Mouse (Mus musculus) ES-CJ7 (cell line): ENCODE measurements around the gene Slc2a8.
A peak's percentile ranks its signal among the peaks of the same experiment; 100 is the strongest.

Experiments used
- DNase-seq: peaks from one replicate; pipeline ENCODE4 v3.0.0; 2011; ENCODE audit warnings: low read depth, low spot score

Gene Slc2a8

GRCm38 (mm10) chr2:32931730-32932129, 50.2 kb downstream of the Slc2a8 start:
- peak; percentile 63 for DNase-seq

- no peak for DNase-seq
Observed at GRCm38 (mm10) chr2:32928947-32929829, 52.7 kb downstream of the Slc2a8 start.

- peak; percentile 89 for DNase-seq
Observed at GRCm38 (mm10) chr2:32928235-32928946, 53.5 kb downstream of the Slc2a8 start.

- DNase-seq: no peak
Observed at GRCm38 (mm10) chr2:32927624-32928234, 54.2 kb downstream of the Slc2a8 start.

- no peak for DNase-seq
Observed at GRCm38 (mm10) chr2:32926330-32927075, 55.4 kb downstream of the Slc2a8 start.

GRCm38 (mm10) chr2:32924306-32924844, 57.5 kb downstream of the Slc2a8 start:
- DNase-seq: peak; percentile 68

- DNase-seq: no peak
Observed at GRCm38 (mm10) chr2:32923551-32924250, 58.2 kb downstream of the Slc2a8 start.
